Mouse (Mus musculus) C2C12 (cell line): ENCODE measurements around the gene Gars. TPM values are rescaled to one million over a fixed set of nuclear protein-coding genes. Genes with fewer than 3 reads are reported as not detected.

Experiments
- H3K27me3 ChIP-seq: one replicate; pipeline ENCODE4 v1.6.1; 2011; ENCODE audit not compliant: control insufficient read depth, insufficient read depth, insufficient read length
- H3K36me3 ChIP-seq: one replicate; pipeline ENCODE4 v1.6.1; 2011; ENCODE audit not compliant: control insufficient read depth, insufficient read depth
- H3K4me3 ChIP-seq: one replicate; pipeline ENCODE4 v1.5.1; 2011; ENCODE audit warnings: mild to moderate bottlenecking, control low read depth; ENCODE audit not compliant: poor library complexity, insufficient read depth, severe bottlenecking
- H3K79me2 ChIP-seq: one replicate; pipeline ENCODE4 v1.6.1; 2011; ENCODE audit not compliant: control insufficient read depth, insufficient read depth
- H3K79me3 ChIP-seq: one replicate; pipeline ENCODE4 v1.6.1; 2011; ENCODE audit warnings: low read depth, control low read depth
- H3ac ChIP-seq: one replicate; pipeline ENCODE3; 2011; ENCODE audit warnings: low read depth; ENCODE audit not compliant: control insufficient read depth, insufficient read length
- CEBPB ChIP-seq: IDR thresholded peaks from one replicate; pipeline ENCODE4 v1.6.1; 2011; ENCODE audit warnings: low read depth, mild to moderate bottlenecking, control low read depth, moderate library complexity
- CTCF ChIP-seq: IDR thresholded peaks from one replicate; pipeline ENCODE4 v1.5.1; 2011; ENCODE audit not compliant: control insufficient read depth, insufficient read depth, insufficient read length
- FOSL1 ChIP-seq: IDR thresholded peaks from one replicate; pipeline ENCODE4 v1.8.0; 2011; ENCODE audit warnings: mild to moderate bottlenecking, low read length; ENCODE audit not compliant: poor library complexity, insufficient read depth, severe bottlenecking
- MAX ChIP-seq: IDR thresholded peaks from one replicate; pipeline ENCODE4 v1.6.1; 2011; ENCODE audit warnings: mild to moderate bottlenecking, control low read depth
- MYOD1 ChIP-seq: IDR thresholded peaks from one replicate; pipeline ENCODE4 v1.6.1; 2011; ENCODE audit warnings: low read depth; ENCODE audit not compliant: control insufficient read depth, insufficient read length
- MYOG ChIP-seq: IDR thresholded peaks from one replicate; pipeline ENCODE4 v1.6.1; 2011; ENCODE audit not compliant: control insufficient read depth, insufficient read length; ENCODE audit errors: extremely low read depth
- USF1 ChIP-seq: IDR thresholded peaks from one replicate; pipeline ENCODE4 v1.6.1; 2011; ENCODE audit warnings: low read depth, mild to moderate bottlenecking, control low read depth, moderate library complexity
- long read RNA-seq, 2 experiments: library from polyadenylated mRNA; unstranded; transcript quantifications; one replicate each; pipeline ENCODE4 v2.0.0; 2019 to 2020
- polyA plus RNA-seq: library from polyadenylated mRNA; unstranded; fragments of >200 nt; fragmentation: generic; extraction: Trizol; gene quantifications from one replicate; pipeline ENCODE4 v1.2.1, GENCODE M21; 2012; ENCODE audit warnings: missing spikeins

Gene Gars
- 204 TPM for polyA plus RNA-seq
- long read RNA-seq, experiment 1, transcript Gars-201 (17 exons, 2,380 nt): major isoform, 175 of 215 reads
- long read RNA-seq, experiment 1, partial matches to known transcripts: 29 of 215 reads
- long read RNA-seq, experiment 1, other reads (novel, unspliced or antisense): 11 of 215 reads
- long read RNA-seq, experiment 2, transcript Gars-201 (17 exons, 2,380 nt): major isoform, 2,358 of 2,423 reads
- long read RNA-seq, experiment 2, partial matches to known transcripts: 26 of 2,423 reads
- long read RNA-seq, experiment 2, other reads (novel, unspliced or antisense): 39 of 2,423 reads

GRCm38 (mm10) chr6:55037799-55038670, at the start of gene Gars:
Gene Gars (plus strand): TSS chr6:55038007.
- peaks cover 53% of the 10 kb centered on the region for H3K79me2 ChIP-seq
- peak within 1 kb of the TSS; percentile 83 for H3K4me3 ChIP-seq
- peak within 1 kb of the TSS; percentile 88 for H3ac ChIP-seq
- peaks cover 5% of the 10 kb centered on the region for H3K27me3 ChIP-seq
- peaks cover 9% of the 10 kb centered on the region for H3K36me3 ChIP-seq
- TF ChIP-seq FOSL1 (no peak), CEBPB (peak; percentile 73), CTCF (peak; percentile 30), MYOD1 (no peak), MAX (peak; percentile 91), USF1 (no peak), MYOG (no peak)
- peaks cover 50% of the 10 kb centered on the region for H3K79me3 ChIP-seq

- Histone ChIP-seq H3K79me3 (no peaks in the 10 kb centered on the region), H3K36me3 (no peaks in the 10 kb centered on the region), H3K27me3 (no peaks in the 10 kb centered on the region), H3K79me2 (no peaks in the 10 kb centered on the region), H3K4me3 (no peak overlapping the region), H3ac (no peak overlapping the region)
- no peak for TF ChIP-seq FOSL1
- no peak for TF ChIP-seq USF1
- TF ChIP-seq MYOG: no peak
- TF ChIP-seq MAX: no peak
- TF ChIP-seq CEBPB: no peak
- TF ChIP-seq CTCF: no peak
Observed at GRCm38 (mm10) chr6:54988141-54988540, 49.7 kb upstream of the Gars start.

GRCm38 (mm10) chr6:54991189-54991588, 46.6 kb upstream of the Gars start:
- Histone ChIP-seq H3ac (no peak overlapping the region), H3K79me2 (no peaks in the 10 kb centered on the region), H3K27me3 (no peaks in the 10 kb centered on the region), H3K79me3 (no peaks in the 10 kb centered on the region), H3K36me3 (no peaks in the 10 kb centered on the region), H3K4me3 (no peak overlapping the region)
- TF ChIP-seq CEBPB (no peak), FOSL1 (no peak), USF1 (no peak), MYOD1 (no peak), MYOG (no peak)

GRCm38 (mm10) chr6:54992141-54992540, 45.7 kb upstream of the Gars start:
- H3K27me3 ChIP-seq: no peaks in the 10 kb centered on the region
- H3K4me3 ChIP-seq: peak overlapping the region; percentile 25
- no peak overlapping the region for H3ac ChIP-seq
- no peak for TF ChIP-seq MYOD1
- no peak for TF ChIP-seq CTCF
- no peak for TF ChIP-seq USF1
- no peak for TF ChIP-seq CEBPB
- TF ChIP-seq MYOG: no peak
- TF ChIP-seq FOSL1: no peak
- no peak for TF ChIP-seq MAX
- no peaks in the 10 kb centered on the region for H3K79me3 ChIP-seq
- H3K36me3 ChIP-seq: no peaks in the 10 kb centered on the region
- no peaks in the 10 kb centered on the region for H3K79me2 ChIP-seq

- H3K4me3 ChIP-seq: peak within 1 kb of the TSS; percentile 25
- TF ChIP-seq CTCF (peak; percentile 83), MAX (peak; percentile 91), CEBPB (no peak), USF1 (no peak), FOSL1 (no peak), MYOG (no peak), MYOD1 (no peak)
- H3K36me3 ChIP-seq: no peaks in the 10 kb centered on the region
Observed at GRCm38 (mm10) chr6:54992734-54993260, 45.0 kb upstream of the Gars start, which contains the start of gene Ggct. Gene Ggct (minus strand): TSS chr6:54992950.

More at GRCm38 (mm10) chr6:54992734-54993260, 45.0 kb upstream of the Gars start, which contains the start of gene Ggct:
- no peaks in the 10 kb centered on the region for H3K79me3 ChIP-seq
- H3K79me2 ChIP-seq: no peaks in the 10 kb centered on the region
- H3K27me3 ChIP-seq: no peaks in the 10 kb centered on the region
- peak within 1 kb of the TSS; percentile 74 for H3ac ChIP-seq
